Mouse (Mus musculus) olfactory bulb, adult 2 months (tissue): ENCODE measurements around the gene Ston2. TPM values are rescaled to one million over a fixed set of nuclear protein-coding genes. Genes with fewer than 3 reads are reported as not detected.

Experiments used
- H3K27ac ChIP-seq: fragments of 200-500 bp; 2 replicates; pipeline ENCODE4 v1.5.1; 2012; ENCODE audit warnings: low read depth, low read length; ENCODE audit not compliant: insufficient read depth
- H3K4me1 ChIP-seq: fragments of 200-500 bp; 2 replicates; pipeline ENCODE4 v1.6.1; 2012; ENCODE audit warnings: low read length; ENCODE audit not compliant: control insufficient read depth, insufficient read depth
- H3K4me3 ChIP-seq: fragments of 200-500 bp; 2 replicates; pipeline ENCODE4 v1.5.1; 2012; ENCODE audit warnings: mild to moderate bottlenecking, low read depth, low read length, moderate library complexity; ENCODE audit not compliant: insufficient read depth
- CTCF ChIP-seq: fragments of 200-500 bp; IDR thresholded peaks from 2 replicates; pipeline ENCODE4 v1.5.1; 2012; ENCODE audit warnings: low read depth, mild to moderate bottlenecking, low read length, moderate library complexity; ENCODE audit not compliant: insufficient read depth
- POLR2A ChIP-seq: fragments of 200-500 bp; IDR thresholded peaks from 2 replicates; pipeline ENCODE4 v1.6.1; 2012; ENCODE audit warnings: mild to moderate bottlenecking, low read depth, low read length, moderate library complexity; ENCODE audit not compliant: insufficient read depth
- WGBS: fragments of 180-500 bp; shearing (Covaris S2); methylation state at CpG from one replicate; pipeline ENCODE4 v1.1.7; 2018; 5-methylcytosine and 5-hydroxymethylcytosine counted together
- polyA plus RNA-seq: library from polyadenylated mRNA; stranded (reverse); fragments of >200 nt; gene quantifications from 2 replicates; pipeline ENCODE4 v1.2.4, GENCODE M21; 2012; ENCODE audit warnings: low replicate concordance; ENCODE audit not compliant: missing spikeins, insufficient read depth, insufficient read length

Ston2 gene
- not detected in 2 replicates for polyA plus RNA-seq

DNA sequence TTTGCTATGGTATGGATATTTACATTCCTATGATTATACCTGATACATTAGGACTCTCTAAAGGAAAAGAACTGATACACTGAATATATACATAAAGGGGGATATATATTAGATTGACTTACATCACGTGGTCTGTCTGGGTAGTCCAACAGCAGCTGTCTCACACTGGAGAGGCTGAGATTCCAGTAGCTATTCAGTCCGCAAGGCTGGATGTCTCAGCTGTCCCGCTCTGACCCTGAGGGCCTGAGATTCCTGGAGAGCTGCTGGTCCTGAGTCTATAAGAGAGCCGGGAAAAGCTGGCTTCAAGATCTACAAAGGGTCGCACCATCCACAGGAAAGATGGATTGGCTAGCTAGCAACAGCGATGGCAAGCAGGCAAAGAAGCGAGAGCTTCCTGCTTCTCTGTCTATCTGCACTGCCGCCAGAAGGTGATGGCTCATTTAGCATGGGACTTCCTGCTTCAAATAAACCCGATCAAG, at the start of gene Ston2:
Gene Ston2 (minus strand): TSS at position 429 of the 479 bp plus-strand sequence.
- Histone ChIP-seq H3K4me3 (no peak within 1 kb of the TSS), H3K27ac (no peak within 1 kb of the TSS), H3K4me1 (peaks cover 6% of the 10 kb centered on the region)
- 91% methylated on average over 9 of the region's 9 CpGs for WGBS
- TF ChIP-seq CTCF (no peak), POLR2A (no peak)

- no peak overlapping the region for H3K27ac ChIP-seq
- no peaks in the 10 kb centered on the region for H3K4me1 ChIP-seq
- no peak overlapping the region for H3K4me3 ChIP-seq
- no peak for TF ChIP-seq CTCF
- TF ChIP-seq POLR2A, result no peak
- WGBS, result 92% methylated on average over 7 of the region's 7 CpGs
These were observed 49.3 kb upstream of the Ston2 start for GRCm38 (mm10) chr12:91837401-91838065.

GRCm38 (mm10) chr12:91833939-91834333, 45.7 kb upstream of the Ston2 start:
- 78% methylated on average over 5 of the region's 5 CpGs for WGBS
- Histone ChIP-seq H3K4me3 (no peak overlapping the region), H3K4me1 (no peaks in the 10 kb centered on the region), H3K27ac (no peak overlapping the region)
- TF ChIP-seq POLR2A (no peak), CTCF (no peak)

DNA sequence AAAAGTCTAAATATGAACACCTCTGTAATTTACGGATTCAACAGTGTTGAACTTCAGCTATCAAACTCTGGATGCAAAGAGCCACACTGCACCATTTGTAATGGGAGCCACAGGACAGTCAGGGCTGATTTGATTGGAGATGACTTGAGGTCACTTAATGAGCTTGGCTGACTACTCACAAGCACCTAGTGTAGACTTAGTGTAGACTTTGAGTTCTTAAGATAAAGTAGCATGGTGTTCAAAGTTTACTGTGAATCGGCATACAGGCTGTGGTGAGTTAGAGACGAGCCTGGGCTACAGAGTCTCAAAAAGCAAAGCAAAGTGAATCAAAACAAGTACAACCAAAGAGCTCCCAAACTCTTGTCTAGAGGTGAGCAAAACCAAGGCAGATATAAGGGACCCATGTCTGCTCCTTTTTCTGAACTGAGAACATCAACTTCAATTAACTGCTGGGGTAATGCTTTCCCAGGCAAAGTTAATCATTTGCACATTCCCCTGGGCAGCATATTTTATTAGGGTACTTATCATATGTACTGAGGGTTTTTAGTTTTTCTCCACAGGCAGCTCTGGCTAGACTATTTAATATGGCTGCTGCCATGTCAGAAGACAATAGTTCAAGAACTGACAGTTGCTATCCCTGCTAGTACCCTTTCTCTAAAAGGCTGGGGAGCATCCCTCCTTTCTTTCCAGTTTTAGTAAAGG, 45.2 kb upstream of the Ston2 start:
- WGBS, result 95% methylated on average over 3 of the region's 3 CpGs
- no peak overlapping the region for H3K4me3 ChIP-seq
- no peak overlapping the region for H3K27ac ChIP-seq
- H3K4me1 ChIP-seq, result no peaks in the 10 kb centered on the region
- TF ChIP-seq CTCF (no peak), POLR2A (no peak)

GRCm38 (mm10) chr12:91831410-91831809, 43.2 kb upstream of the Ston2 start:
- no peak overlapping the region for H3K27ac ChIP-seq
- H3K4me1 ChIP-seq, result no peaks in the 10 kb centered on the region
- 76% methylated on average over 7 of the region's 7 CpGs for WGBS
- no peak for TF ChIP-seq CTCF
- no peak for TF ChIP-seq POLR2A
- H3K4me3 ChIP-seq, result no peak overlapping the region

GRCm38 (mm10) chr12:91820461-91820860, 32.3 kb upstream of the Ston2 start:
- H3K4me1 ChIP-seq, result no peaks in the 10 kb centered on the region
- H3K27ac ChIP-seq, result no peak overlapping the region
- WGBS, result 95% methylated on average over 12 of the region's 12 CpGs
- no peak for TF ChIP-seq POLR2A
- TF ChIP-seq CTCF, result no peak
- H3K4me3 ChIP-seq, result no peak overlapping the region

GRCm38 (mm10) chr12:91818726-91819125, 30.5 kb upstream of the Ston2 start:
- no peak for TF ChIP-seq CTCF
- TF ChIP-seq POLR2A, result no peak
- no peak overlapping the region for H3K27ac ChIP-seq
- no peaks in the 10 kb centered on the region for H3K4me1 ChIP-seq
- WGBS, result 94% methylated on average over 4 of the region's 4 CpGs
- H3K4me3 ChIP-seq, result no peak overlapping the region

GRCm38 (mm10) chr12:91815990-91816389, 27.8 kb upstream of the Ston2 start:
- TF ChIP-seq CTCF, result peak; percentile 35; the same call in 1 of the 2 replicates
- no peak for TF ChIP-seq POLR2A
- H3K4me3 ChIP-seq, result no peak overlapping the region
- WGBS, result 34% methylated on average over 10 of the region's 10 CpGs
- no peak overlapping the region for H3K27ac ChIP-seq
- H3K4me1 ChIP-seq, result no peaks in the 10 kb centered on the region

- 95% methylated on average over 11 of the region's 11 CpGs for WGBS
- H3K4me1 ChIP-seq, result no peaks in the 10 kb centered on the region
- no peak overlapping the region for H3K27ac ChIP-seq
- no peak overlapping the region for H3K4me3 ChIP-seq
- no peak for TF ChIP-seq POLR2A
- TF ChIP-seq CTCF, result no peak
These were observed 27.4 kb upstream of the Ston2 start for GRCm38 (mm10) chr12:91815552-91815951.

DNA sequence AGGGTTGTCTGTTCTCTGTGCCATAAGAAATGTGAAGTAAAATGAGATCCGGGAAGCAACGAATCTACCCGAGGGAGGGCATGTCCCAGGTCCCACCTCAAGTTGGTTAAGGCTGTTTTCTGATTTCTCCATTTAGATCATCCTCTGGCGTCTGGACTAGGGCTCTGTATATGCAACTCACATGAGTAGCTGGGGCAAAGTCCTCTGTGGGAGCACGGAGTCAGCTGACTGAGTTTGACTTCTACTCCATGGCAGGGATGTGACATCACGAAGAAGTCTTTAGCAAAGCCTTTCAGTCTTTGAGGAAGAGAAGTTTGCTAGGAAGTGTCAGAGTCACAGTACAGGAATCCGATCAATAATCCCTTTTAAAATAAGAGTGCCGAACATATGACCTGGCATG, 20.7 kb upstream of the Ston2 start:
- no peak overlapping the region for H3K27ac ChIP-seq
- TF ChIP-seq POLR2A (no peak), CTCF (no peak)
- H3K4me3 ChIP-seq, result no peak overlapping the region
- 96% methylated on average over 8 of the region's 8 CpGs for WGBS
- H3K4me1 ChIP-seq, result no peaks in the 10 kb centered on the region
